Mouse (Mus musculus): ENCODE measurements at regions not wholly inside any gene's neighbourhood (a gene's known extent, or its start where the extent isn't known, plus 50 kb on each side); places are given as distances from the start of the nearest gene placed in this dataset.

GRCm38 (mm10) chr8:115515647-115516046, 191.9 kb downstream of the Maf start:
- Histone ChIP-seq H3K4me1 (replicated peaks) (no peaks in the 10 kb centered on the region), H3K9ac (replicated peaks) (no peak overlapping the region), H3K36me3 (no peaks in the 10 kb centered on the region), H3K27me3 (no peaks in the 10 kb centered on the region), H3K27ac (no peak overlapping the region), H3K4me2 (replicated peaks) (no peak overlapping the region), H3K9me3 (no peaks in the 10 kb centered on the region), H3K4me3 (replicated peaks) (no peak overlapping the region)
- 76% methylated on average over 4 of the region's 4 CpGs for WGBS
- no peak for ATAC-seq

- Histone ChIP-seq H3K9me3 (no peaks in the 10 kb centered on the region), H3K4me2 (replicated peaks) (no peak overlapping the region), H3K4me1 (replicated peaks) (no peaks in the 10 kb centered on the region), H3K27ac (no peak overlapping the region), H3K4me3 (replicated peaks) (no peak overlapping the region), H3K36me3 (no peaks in the 10 kb centered on the region), H3K27me3 (no peaks in the 10 kb centered on the region), H3K9ac (replicated peaks) (no peak overlapping the region)
- no peak for ATAC-seq
- WGBS, result 78% methylated on average over 3 of the region's 3 CpGs
Measured at GRCm38 (mm10) chr8:115514485-115514884, 193.1 kb downstream of the Maf start.

GRCm38 (mm10) chr8:115507180-115507579, 200.4 kb downstream of the Maf start:
- no peaks in the 10 kb centered on the region for H3K36me3 ChIP-seq
- H3K9ac ChIP-seq (replicated peaks), result no peak overlapping the region
- no peaks in the 10 kb centered on the region for H3K9me3 ChIP-seq
- 96% methylated on average over 4 of the region's 4 CpGs for WGBS
- no peak overlapping the region for H3K4me2 ChIP-seq (replicated peaks)
- no peak overlapping the region for H3K27ac ChIP-seq
- no peak overlapping the region for H3K4me3 ChIP-seq (replicated peaks)
- no peaks in the 10 kb centered on the region for H3K27me3 ChIP-seq
- no peak for ATAC-seq
- no peaks in the 10 kb centered on the region for H3K4me1 ChIP-seq (replicated peaks)

- no peaks in the 10 kb centered on the region for H3K4me1 ChIP-seq (replicated peaks)
- no peaks in the 10 kb centered on the region for H3K9me3 ChIP-seq
- no peaks in the 10 kb centered on the region for H3K36me3 ChIP-seq
- H3K4me2 ChIP-seq (replicated peaks), result no peak overlapping the region
- no peak overlapping the region for H3K4me3 ChIP-seq (replicated peaks)
- H3K9ac ChIP-seq (replicated peaks), result no peak overlapping the region
- H3K27me3 ChIP-seq, result no peaks in the 10 kb centered on the region
- WGBS, result 67% methylated on average over 10 of the region's 10 CpGs
- ATAC-seq, result no peak
- H3K27ac ChIP-seq, result no peak overlapping the region
Measured at GRCm38 (mm10) chr8:115506741-115507140, 200.9 kb downstream of the Maf start.

GRCm38 (mm10) chr8:115496016-115496415, 211.6 kb downstream of the Maf start:
- Histone ChIP-seq H3K9me3 (no peaks in the 10 kb centered on the region), H3K4me2 (replicated peaks) (no peak overlapping the region), H3K27ac (no peak overlapping the region), H3K4me3 (replicated peaks) (no peak overlapping the region), H3K4me1 (replicated peaks) (no peaks in the 10 kb centered on the region), H3K27me3 (0 out of 2 replicates have a peak, but pooled peaks cover 3% of the 10 kb centered on the region), H3K36me3 (no peaks in the 10 kb centered on the region), H3K9ac (replicated peaks) (no peak overlapping the region)
- WGBS, result 79% methylated on average over 1 of the region's 1 CpGs
- ATAC-seq, result no peak

GRCm38 (mm10) chr8:115494353-115494752, 213.2 kb downstream of the Maf start:
- 94% methylated on average over 8 of the region's 8 CpGs for WGBS
- H3K9me3 ChIP-seq, result no peaks in the 10 kb centered on the region
- H3K9ac ChIP-seq (replicated peaks), result no peak overlapping the region
- no peak for ATAC-seq
- no peak overlapping the region for H3K4me2 ChIP-seq (replicated peaks)
- 0 out of 2 replicates have a peak, but pooled peaks cover 3% of the 10 kb centered on the region for H3K27me3 ChIP-seq
- H3K36me3 ChIP-seq, result no peaks in the 10 kb centered on the region
- H3K4me3 ChIP-seq (replicated peaks), result no peak overlapping the region
- no peak overlapping the region for H3K27ac ChIP-seq
- no peaks in the 10 kb centered on the region for H3K4me1 ChIP-seq (replicated peaks)

- 38% methylated on average over 3 of the region's 3 CpGs for WGBS
- no peaks in the 10 kb centered on the region for H3K9me3 ChIP-seq
- H3K27ac ChIP-seq, result no peak overlapping the region
- H3K36me3 ChIP-seq, result no peaks in the 10 kb centered on the region
- no peaks in the 10 kb centered on the region for H3K4me1 ChIP-seq (replicated peaks)
- 0 out of 2 replicates have a peak, but pooled peaks cover 3% of the 10 kb centered on the region for H3K27me3 ChIP-seq
- H3K4me3 ChIP-seq (replicated peaks), result no peak overlapping the region
- no peak for ATAC-seq
- no peak overlapping the region for H3K4me2 ChIP-seq (replicated peaks)
- no peak overlapping the region for H3K9ac ChIP-seq (replicated peaks)
Measured at GRCm38 (mm10) chr8:115486904-115487303, 220.7 kb downstream of the Maf start.

GRCm38 (mm10) chr8:115481136-115481535, 226.5 kb downstream of the Maf start:
- H3K4me3 ChIP-seq (replicated peaks), result no peak overlapping the region
- no peaks in the 10 kb centered on the region for H3K4me1 ChIP-seq (replicated peaks)
- no peak overlapping the region for H3K4me2 ChIP-seq (replicated peaks)
- no peaks in the 10 kb centered on the region for H3K27me3 ChIP-seq
- H3K9ac ChIP-seq (replicated peaks), result no peak overlapping the region
- no peaks in the 10 kb centered on the region for H3K9me3 ChIP-seq
- no peak overlapping the region for H3K27ac ChIP-seq
- 45% methylated on average over 7 of the region's 7 CpGs for WGBS
- no peaks in the 10 kb centered on the region for H3K36me3 ChIP-seq
- ATAC-seq, result no peak

- Histone ChIP-seq H3K36me3 (no peaks in the 10 kb centered on the region), H3K9ac (replicated peaks) (no peak overlapping the region), H3K9me3 (no peaks in the 10 kb centered on the region), H3K4me2 (replicated peaks) (no peak overlapping the region), H3K27me3 (no peaks in the 10 kb centered on the region), H3K4me1 (replicated peaks) (no peaks in the 10 kb centered on the region), H3K27ac (no peak overlapping the region), H3K4me3 (replicated peaks) (no peak overlapping the region)
- 90% methylated on average over 11 of the region's 11 CpGs for WGBS
- ATAC-seq, result no peak
Measured at GRCm38 (mm10) chr8:115478406-115479060, 229.1 kb downstream of the Maf start.

- 94% methylated on average over 9 of the region's 9 CpGs for WGBS
- no peak for ATAC-seq
- Histone ChIP-seq H3K36me3 (no peaks in the 10 kb centered on the region), H3K4me2 (replicated peaks) (no peak overlapping the region), H3K4me1 (replicated peaks) (no peaks in the 10 kb centered on the region), H3K9me3 (no peaks in the 10 kb centered on the region), H3K27me3 (no peaks in the 10 kb centered on the region), H3K4me3 (replicated peaks) (no peak overlapping the region), H3K27ac (no peak overlapping the region), H3K9ac (replicated peaks) (no peak overlapping the region)
Measured at GRCm38 (mm10) chr8:115476071-115476470, 231.5 kb downstream of the Maf start.

GRCm38 (mm10) chr8:115475156-115475555, 232.4 kb downstream of the Maf start:
- no peak overlapping the region for H3K4me3 ChIP-seq (replicated peaks)
- no peak overlapping the region for H3K4me2 ChIP-seq (replicated peaks)
- no peaks in the 10 kb centered on the region for H3K36me3 ChIP-seq
- H3K27me3 ChIP-seq, result no peaks in the 10 kb centered on the region
- no peaks in the 10 kb centered on the region for H3K4me1 ChIP-seq (replicated peaks)
- ATAC-seq, result no peak
- no peak overlapping the region for H3K27ac ChIP-seq
- WGBS, result 88% methylated on average over 10 of the region's 10 CpGs
- no peak overlapping the region for H3K9ac ChIP-seq (replicated peaks)
- H3K9me3 ChIP-seq, result no peaks in the 10 kb centered on the region

GRCm38 (mm10) chr8:115473974-115474373, 233.6 kb downstream of the Maf start:
- Histone ChIP-seq H3K27ac (no peak overlapping the region), H3K36me3 (no peaks in the 10 kb centered on the region), H3K4me2 (replicated peaks) (no peak overlapping the region), H3K9me3 (no peaks in the 10 kb centered on the region), H3K9ac (replicated peaks) (no peak overlapping the region), H3K4me3 (replicated peaks) (no peak overlapping the region), H3K27me3 (no peaks in the 10 kb centered on the region), H3K4me1 (replicated peaks) (no peaks in the 10 kb centered on the region)
- 73% methylated on average over 8 of the region's 8 CpGs for WGBS
- no peak for ATAC-seq

- Histone ChIP-seq H3K36me3 (no peaks in the 10 kb centered on the region), H3K27ac (no peak overlapping the region), H3K9me3 (no peaks in the 10 kb centered on the region), H3K4me2 (replicated peaks) (no peak overlapping the region), H3K9ac (replicated peaks) (no peak overlapping the region), H3K4me3 (replicated peaks) (no peak overlapping the region), H3K27me3 (peaks cover 4% of the 10 kb centered on the region; the same call in 1 of the 2 replicates), H3K4me1 (replicated peaks) (peaks cover 11% of the 10 kb centered on the region; the same call in 1 of the 2 replicates)
- 40% methylated on average over 9 of the region's 9 CpGs for WGBS
- ATAC-seq, result no peak
Measured at GRCm38 (mm10) chr8:115466553-115466952, 241.0 kb downstream of the Maf start.

Measured in midbrain, embryonic 13.5 days (tissue).